Mouse (Mus musculus) gastrocnemius, postnatal 25 days (tissue): ENCODE results near the gene Ccdc127. TPM values are rescaled to one million over a fixed set of nuclear protein-coding genes. Genes with fewer than 3 reads are reported as not detected.

ENCODE experiments used
- DNase-seq: peaks from one replicate; pipeline ENCODE4 v3.0.0; 2022
- microRNA-seq, 2 experiments: library from miRNA; unstranded; fragments of <30 nt; microRNA quantifications; one replicate each; pipeline ENCODE4 v1.2.0; 2021; ENCODE audit warnings: borderline replicate concordance in 2 of 2
- total RNA-seq, 2 experiments: library from RNA; stranded (reverse); gene quantifications; 1 replicate in 1 of 2; 2 replicates in 1 of 2; pipeline ENCODE4 v1.2.3; 2021

Gene Ccdc127
- total RNA-seq, 2 experiments from 2014 or later = 39.8 to 42.3 TPM

DNA sequence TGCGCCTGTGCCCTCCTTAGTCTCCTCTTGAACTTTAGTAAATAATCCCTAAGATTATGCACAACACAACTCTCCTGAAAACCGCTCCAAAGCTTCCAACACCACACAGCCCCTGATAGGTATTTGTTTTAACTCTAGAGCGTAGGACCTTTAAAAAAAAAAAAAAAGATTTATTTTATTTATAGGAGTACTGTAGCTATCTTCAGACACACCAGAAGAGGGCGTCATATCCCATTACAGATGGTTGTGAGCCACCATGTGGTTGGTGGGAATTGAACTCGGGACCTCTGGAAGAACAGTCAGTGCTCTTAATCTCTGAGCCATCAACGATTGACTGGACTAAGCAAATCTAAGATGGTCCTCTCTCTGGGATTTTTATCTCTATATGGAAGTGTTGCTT is 39.6 kb downstream of the Ccdc127 start:
- DNase-seq = no peak

GRCm38 (mm10) chr13:74390371-74390990 is 40.4 kb downstream of the Ccdc127 start, which contains the start of gene Zfp72:
Gene Zfp72 (minus strand): TSS chr13:74390836.
- DNase-seq = peak; percentile 36

- no peak for DNase-seq
These were observed 41.0 kb downstream of the Ccdc127 start for GRCm38 (mm10) chr13:74391156-74391555.

DNA sequence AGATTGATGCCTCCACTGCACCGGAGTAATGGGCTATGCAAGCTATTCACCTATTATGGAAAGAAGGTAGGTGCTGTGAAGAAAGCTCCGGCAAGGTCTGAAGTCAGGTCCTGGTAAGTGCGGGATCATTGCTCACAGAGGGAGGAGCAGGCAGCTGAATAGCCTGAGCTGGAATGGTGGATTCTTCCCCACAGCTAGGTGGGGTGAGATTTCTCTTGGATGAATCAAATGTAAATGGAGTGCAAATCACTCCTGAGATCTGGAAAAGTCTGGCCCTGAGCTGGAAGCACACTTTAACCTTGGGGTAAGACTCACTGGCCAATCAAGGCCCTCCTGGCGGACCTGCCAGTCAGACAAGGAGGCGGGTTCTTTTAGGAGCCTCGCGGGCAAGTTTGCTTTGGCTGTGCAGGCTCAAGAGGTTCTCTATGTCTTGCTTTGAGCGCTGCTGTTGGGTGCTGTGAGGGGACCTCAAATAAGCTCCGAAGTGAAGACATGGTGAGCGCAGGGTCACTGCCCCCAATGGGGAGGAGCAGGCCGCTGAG is 49.3 kb downstream of the Ccdc127 start, which contains the start of gene Ftl1-ps1:
Gene Ftl1-ps1, plus strand, starts transcription at position 397 of the 542 bp plus-strand sequence.
- no peak for DNase-seq

Small RNAs within 50 kb of the gene (microRNA-seq; reads per million reads assigned to microRNA genes)
- 0 reads per million in 2 experiments for gene Mir692-3

Other genes with a start within 250 kb of the Ccdc127 start
- under 1 TPM; 0.13 to 0.32 TPM for gene Slc9a3, start 228.9 kb upstream of the Ccdc127 start, total RNA-seq
- 10 to 100 TPM; 29.7 to 33.5 TPM for gene Exoc3, start 141.6 kb upstream of the Ccdc127 start, total RNA-seq
- gene Ahrr, start 58.0 kb upstream of the Ccdc127 start, total RNA-seq = not detected
- gene Pdcd6, start 32.7 kb upstream of the Ccdc127 start, total RNA-seq = 10 to 100 TPM; 16.3 to 20.3 TPM
- gene Sdha, start within 50 bp of the Ccdc127 start, total RNA-seq = 100 to 1,000 TPM; 660 to 663 TPM
- gene Lrrc14b, start 13.7 kb downstream of the Ccdc127 start, total RNA-seq = 10 to 100 TPM; 69.7 to 84.2 TPM
- gene Zfp72, start 40.5 kb downstream of the Ccdc127 start, total RNA-seq = 1 to 10 TPM; 2.6 to 2.7 TPM
- gene Ftl1-ps1, start 49.4 kb downstream of the Ccdc127 start, total RNA-seq = 100 to 1,000 TPM; 203 to 229 TPM
- gene Zfp825, start 143.7 kb downstream of the Ccdc127 start, total RNA-seq = 1 to 10 TPM; 4.9 to 5.9 TPM